Mouse (Mus musculus): Measurements from ENCODE around the gene Erg. TPM values are rescaled to one million over a fixed set of nuclear protein-coding genes. Genes with fewer than 3 reads are reported as not detected.

The Erg gene
- total and polyA plus RNA-seq, 3 experiments: 0.11 to 0.81 (median 0.34) TPM

- DNase-seq (ENCODE audit: extremely low read depth): no peak
- H3K4me3 ChIP-seq (replicated peaks in 1 of 3; ENCODE audit: low read depth in 2 of 3, low read length in 2 of 3, poor library complexity in 1 of 3): no peak overlapping the region
- H3K27ac ChIP-seq (ENCODE audit: insufficient read depth, low read depth): no peak overlapping the region
- H3K4me1 ChIP-seq (ENCODE audit: control insufficient read depth in 1 of 2, insufficient read depth in 2 of 2): peaks cover 36 to 60% of the 10 kb centered on the region in 2 experiments
- TF ChIP-seq JUND (conservative IDR thresholded peaks at IDR 0.05; ENCODE audit: low read depth, low read length): no peak
- TF ChIP-seq TCF12 (IDR thresholded peaks at IDR 0.05; ENCODE audit: low read depth, low read length): 0 out of 2 replicates have a peak, but pooled peaks have one; percentile 25
- TF ChIP-seq IRF4 (IDR thresholded peaks at IDR 0.05; ENCODE audit: low read depth, low read length): peak; percentile 27; the same call in 1 of the 2 replicates
- 0 out of 2 replicates have a peak, but pooled peaks have one; percentile 19 for TF ChIP-seq MAX (IDR thresholded peaks at IDR 0.05; ENCODE audit: low read length)
- no peak for TF ChIP-seq POLR2AphosphoS2 (IDR thresholded peaks at IDR 0.05; ENCODE audit: low read depth, low read length)
- no peaks in the 10 kb centered on the region for H3K79me2 ChIP-seq (replicated peaks; ENCODE audit: control insufficient read depth, extremely low read depth, insufficient read depth, poor library complexity, severe bottlenecking)
- H3K36me3 ChIP-seq (replicated peaks in 1 of 2; ENCODE audit: control insufficient read depth in 1 of 2, insufficient read depth in 1 of 2, low read length in 1 of 2): no peaks in the 10 kb centered on the region
- no peak overlapping the region for H3K4me2 ChIP-seq (ENCODE audit: insufficient read depth, low read depth, poor library complexity, severe bottlenecking)
- in situ Hi-C loops (cut with MboI; ENCODE audit: low pct_ligation_motif_present, low pct_unique_long_range_greater_than_20kb, low sequenced_read_pairs) (no loop called here), dilution Hi-C loops (cut with MboI; ENCODE audit: extremely low pct_ligation_motif_present, extremely low pct_unique_long_range_greater_than_20kb, low sequenced_read_pairs) (no loop called here)
- H3K9me3 ChIP-seq (replicated peaks; ENCODE audit: low read length): no peaks in the 10 kb centered on the region
- H3K9ac ChIP-seq (ENCODE audit: insufficient read depth, low read depth): no peak overlapping the region
- H3K27me3 ChIP-seq (replicated peaks): no peaks in the 10 kb centered on the region
These were observed 234.1 kb downstream of the Erg start for GRCm38 (mm10) chr16:95352266-95352665.

- TF ChIP-seq ZKSCAN1 (IDR thresholded peaks at IDR 0.05; ENCODE audit: borderline replicate concordance, low read depth, low read length): no peak
- peak; percentile 82 for TF ChIP-seq ZC3H11A (IDR thresholded peaks at IDR 0.05; ENCODE audit: low read depth, low read length)
- TF ChIP-seq MAFK (IDR thresholded peaks at IDR 0.05; ENCODE audit: insufficient replicate concordance, low read length): no peak
- TF ChIP-seq SIN3A (IDR thresholded peaks at IDR 0.05; ENCODE audit: low read length): 0 out of 2 replicates have a peak, but pooled peaks have one; percentile 18
- TF ChIP-seq ETS1 (conservative IDR thresholded peaks at IDR 0.05; ENCODE audit: low read depth, low read length): no peak
- TF ChIP-seq GABPA (IDR thresholded peaks at IDR 0.05; ENCODE audit: insufficient replicate concordance, low read depth, low read length): no peak
- TF ChIP-seq RAD21 (IDR thresholded peaks at IDR 0.05; ENCODE audit: low read depth, low read length): peak; percentile 86
- TF ChIP-seq MAX (IDR thresholded peaks at IDR 0.05; ENCODE audit: low read length): peak; percentile 20; the same call in 1 of the 2 replicates
- TF ChIP-seq RCOR1 (conservative IDR thresholded peaks at IDR 0.05; ENCODE audit: low read depth, low read length): no peak
- no peak for TF ChIP-seq TBP (conservative IDR thresholded peaks at IDR 0.05; ENCODE audit: low read depth, low read length)
- TF ChIP-seq NELFE (IDR thresholded peaks at IDR 0.05; ENCODE audit: low read depth, low read length): 0 out of 2 replicates have a peak, but pooled peaks have one; percentile 31
- TF ChIP-seq CTCF (conservative IDR thresholded peaks at IDR 0.05 in 1 of 2, IDR thresholded peaks at IDR 0.05 in 1 of 2; ENCODE audit: low read depth in 2 of 2, low read length in 2 of 2): peak; percentile 69 to 95
- no peak for TF ChIP-seq MYC (IDR thresholded peaks at IDR 0.05; ENCODE audit: low read depth, low read length)
- peak; percentile 69; the same call in 1 of the 2 replicates for TF ChIP-seq IRF4 (IDR thresholded peaks at IDR 0.05; ENCODE audit: low read depth, low read length)
- 0 out of 2 replicates have a peak, but pooled peaks have one; percentile 17 for TF ChIP-seq NRF1 (IDR thresholded peaks at IDR 0.05; ENCODE audit: low read depth, low read length)
- TF ChIP-seq MXI1 (IDR thresholded peaks at IDR 0.05; ENCODE audit: low read depth, low read length): 0 out of 2 replicates have a peak, but pooled peaks have one; percentile 41
- peak; percentile 82 for TF ChIP-seq MEF2A (IDR thresholded peaks at IDR 0.05; ENCODE audit: borderline replicate concordance, low read depth, low read length)
- TF ChIP-seq SMC3 (IDR thresholded peaks at IDR 0.05; ENCODE audit: low read depth, low read length): peak; percentile 96
- TF ChIP-seq TCF12 (IDR thresholded peaks at IDR 0.05; ENCODE audit: low read depth, low read length): peak; percentile 44; the same call in 1 of the 2 replicates
- TF ChIP-seq POLR2A (IDR thresholded peaks at IDR 0.05; ENCODE audit: low read depth, low read length): 0 out of 2 replicates have a peak, but pooled peaks have one; percentile 18
- TF ChIP-seq MAZ (IDR thresholded peaks at IDR 0.05; ENCODE audit: low read depth, low read length): no peak
- Histone ChIP-seq H3K4me2 (ENCODE audit: insufficient read depth, low read depth, poor library complexity, severe bottlenecking) (no peak overlapping the region), H3K27ac (ENCODE audit: insufficient read depth, low read depth) (no peak overlapping the region), H3K4me1 (ENCODE audit: control insufficient read depth in 1 of 2, insufficient read depth in 2 of 2) (peaks cover 42 to 49% of the 10 kb centered on the region in 2 experiments), H3K27me3 (replicated peaks) (no peaks in the 10 kb centered on the region), H3K36me3 (replicated peaks in 1 of 2; ENCODE audit: control insufficient read depth in 1 of 2, insufficient read depth in 1 of 2, low read length in 1 of 2) (no peaks in the 10 kb centered on the region), H3K9me3 (replicated peaks; ENCODE audit: low read length) (no peaks in the 10 kb centered on the region), H3K79me2 (replicated peaks; ENCODE audit: control insufficient read depth, extremely low read depth, insufficient read depth, poor library complexity, severe bottlenecking) (no peaks in the 10 kb centered on the region), H3K4me3 (replicated peaks in 1 of 3; ENCODE audit: low read depth in 2 of 3, low read length in 2 of 3, poor library complexity in 1 of 3) (no peak overlapping the region), H3K9ac (ENCODE audit: insufficient read depth, low read depth) (no peak overlapping the region)
- DNase-seq (ENCODE audit: extremely low read depth): peak; percentile 82
- dilution Hi-C loops (cut with MboI; ENCODE audit: extremely low pct_ligation_motif_present, extremely low pct_unique_long_range_greater_than_20kb, low sequenced_read_pairs): no loop called here
- in situ Hi-C loops (cut with MboI; ENCODE audit: low pct_ligation_motif_present, low pct_unique_long_range_greater_than_20kb, low sequenced_read_pairs): no loop called here
These were observed 235.9 kb downstream of the Erg start for GRCm38 (mm10) chr16:95350499-95350898.
